Mouse (Mus musculus): Measurements from ENCODE around the gene Pip5k1c.
A peak's percentile ranks its signal among the peaks of the same experiment; 100 is the strongest.

GRCm38 (mm10) chr10:81289278-81289677 lies 3.5 kb upstream of the Pip5k1c start:
- peak; percentile 95 for TF ChIP-seq CTCF (IDR thresholded peaks at IDR 0.05)
- TF ChIP-seq EP300 (IDR thresholded peaks at IDR 0.05) = no peak
